Mouse (Mus musculus) midbrain, embryonic 14.5 days (tissue): ENCODE measurements around the gene 4930451I11Rik. TPM values are rescaled to one million over a fixed set of nuclear protein-coding genes. Genes with fewer than 3 reads are reported as not detected.
A peak's percentile ranks its signal among the peaks of the same experiment; 100 is the strongest.

Source experiments
- ATAC-seq: fragments of 200-750 bp; cut with Nextera tagmentation; 2 replicates; pipeline ENCODE4 v1.8.0; 2017; ENCODE audit warnings: moderate number of reproducible peaks, moderate library complexity; ENCODE audit not compliant: low FRiP score, low TSS enrichment
- DNase-seq: peaks from one replicate; pipeline ENCODE4 v3.0.0-alpha.2; 2015
- H3K27ac ChIP-seq: fragments of 300-500 bp; sonication (generic); replicated peaks from 2 replicates; pipeline ENCODE4 v1.5.1; 2014; ENCODE audit warnings: mild to moderate bottlenecking, low read depth, low read length, moderate library complexity
- H3K27me3 ChIP-seq: fragments of 300-500 bp; sonication (generic); 2 replicates; pipeline ENCODE4 v1.6.1; 2014; ENCODE audit warnings: low read length, control low read depth, mixed read lengths; ENCODE audit not compliant: control insufficient read depth, insufficient read depth
- H3K36me3 ChIP-seq: fragments of 300-500 bp; sonication (generic); 2 replicates; pipeline ENCODE4 v1.6.1; 2014; ENCODE audit warnings: low read length, control low read depth; ENCODE audit not compliant: control insufficient read depth, insufficient read depth
- H3K4me1 ChIP-seq: fragments of 300-500 bp; sonication (generic); 2 replicates; pipeline ENCODE4 v1.6.1; 2014; ENCODE audit warnings: mild to moderate bottlenecking, antibody characterized with exemption, low read length, control low read depth; ENCODE audit not compliant: control insufficient read depth, insufficient read depth
- H3K4me2 ChIP-seq: fragments of 300-500 bp; sonication (generic); 2 replicates; pipeline ENCODE4 v1.6.1; 2014; ENCODE audit warnings: mild to moderate bottlenecking, low read length, moderate library complexity
- H3K4me3 ChIP-seq: fragments of 300-500 bp; sonication (generic); replicated peaks from 2 replicates; pipeline ENCODE4 v1.5.1; 2014; ENCODE audit warnings: low read depth, low read length
- H3K9ac ChIP-seq: fragments of 300-500 bp; sonication (generic); replicated peaks from 2 replicates; pipeline ENCODE4 v1.6.1; 2014; ENCODE audit warnings: mild to moderate bottlenecking, low read length, moderate library complexity
- H3K9me3 ChIP-seq: fragments of 300-500 bp; sonication (generic); 2 replicates; pipeline ENCODE4 v1.6.1; 2016; ENCODE audit warnings: low read length, control low read depth, mixed read lengths; ENCODE audit not compliant: control insufficient read depth
- WGBS: fragments of 180-500 bp; shearing (Covaris S2); extraction: QIAGEN DNeasy Blood & Tissue Kit; methylation state at CpG from one replicate; pipeline ENCODE4 v1.1.7; 2014; 5-methylcytosine and 5-hydroxymethylcytosine counted together
- polyA plus RNA-seq: library from polyadenylated mRNA; unstranded; fragments of >200 nt; fragmentation: Nextera tagmentation; extraction: Ambion mirVana; gene quantifications from 2 replicates; pipeline ENCODE4 v1.2.1, GENCODE M21; 2014

Gene 4930451I11Rik
- polyA plus RNA-seq, 1 experiment from 2014 or later: not detected

- Histone ChIP-seq H3K27me3 (no peaks in the 10 kb centered on the region), H3K9ac (no peak overlapping the region), H3K36me3 (peaks cover 11% of the 10 kb centered on the region), H3K4me1 (peaks cover 24% of the 10 kb centered on the region), H3K4me3 (no peak overlapping the region), H3K4me2 (no peak overlapping the region), H3K27ac (no peak overlapping the region), H3K9me3 (no peaks in the 10 kb centered on the region)
- DNase-seq (no peak), ATAC-seq (no peak)
- WGBS: 97% methylated on average over 16 of the region's 16 CpGs
Measured at GRCm38 (mm10) chr7:126801057-126801422, 30.4 kb downstream of the 4930451I11Rik start.

GRCm38 (mm10) chr7:126800269-126801056 is 31.0 kb downstream of the 4930451I11Rik start:
- DNase-seq (no peak), ATAC-seq (no peak)
- Histone ChIP-seq H3K9me3 (no peaks in the 10 kb centered on the region), H3K4me1 (peaks cover 24% of the 10 kb centered on the region), H3K27ac (peak overlapping the region; percentile 96), H3K4me3 (peak overlapping the region; percentile 79), H3K36me3 (peaks cover 17% of the 10 kb centered on the region), H3K27me3 (no peaks in the 10 kb centered on the region), H3K4me2 (peak overlapping the region; percentile 84), H3K9ac (peak overlapping the region; percentile 72)
- WGBS: 53% methylated on average over 5 of the region's 5 CpGs

- H3K9me3 ChIP-seq: no peaks in the 10 kb centered on the region
- H3K27me3 ChIP-seq: no peaks in the 10 kb centered on the region
- peaks cover 24% of the 10 kb centered on the region for H3K36me3 ChIP-seq
- peaks cover 24% of the 10 kb centered on the region for H3K4me1 ChIP-seq
- DNase-seq (peak; percentile 93), ATAC-seq (peak; percentile 92)
- H3K4me2 ChIP-seq: peak overlapping the region; percentile 84
- 1% methylated on average over 37 of the region's 38 CpGs for WGBS
- H3K4me3 ChIP-seq: peak overlapping the region; percentile 79
- peak overlapping the region; percentile 96 for H3K27ac ChIP-seq
- H3K9ac ChIP-seq: peak overlapping the region; percentile 72
Measured at GRCm38 (mm10) chr7:126799468-126800268, 31.8 kb downstream of the 4930451I11Rik start.

GRCm38 (mm10) chr7:126799050-126799467 is 32.4 kb downstream of the 4930451I11Rik start:
- peak overlapping the region; percentile 96 for H3K27ac ChIP-seq
- H3K9ac ChIP-seq: peak overlapping the region; percentile 80
- peak overlapping the region; percentile 79 for H3K4me3 ChIP-seq
- peaks cover 29% of the 10 kb centered on the region for H3K36me3 ChIP-seq
- peak overlapping the region; percentile 84 for H3K4me2 ChIP-seq
- DNase-seq (peak; percentile 97), ATAC-seq (peak; percentile 94)
- H3K4me1 ChIP-seq: peaks cover 24% of the 10 kb centered on the region
- no peaks in the 10 kb centered on the region for H3K27me3 ChIP-seq
- under 1% methylated on average over 30 of the region's 36 CpGs for WGBS
- H3K9me3 ChIP-seq: no peaks in the 10 kb centered on the region

GRCm38 (mm10) chr7:126798127-126799049 is 33.1 kb downstream of the 4930451I11Rik start:
- Histone ChIP-seq H3K4me2 (peak overlapping the region; percentile 84), H3K36me3 (peaks cover 31% of the 10 kb centered on the region), H3K9ac (peak overlapping the region; percentile 80), H3K27me3 (no peaks in the 10 kb centered on the region), H3K4me3 (peak overlapping the region; percentile 79), H3K9me3 (no peaks in the 10 kb centered on the region), H3K27ac (peak overlapping the region; percentile 96), H3K4me1 (peaks cover 24% of the 10 kb centered on the region)
- ATAC-seq (no peak), DNase-seq (peak; percentile 22)
- WGBS: under 1% methylated on average over 40 of the region's 40 CpGs

GRCm38 (mm10) chr7:126797411-126798126 is 33.9 kb downstream of the 4930451I11Rik start, which contains the start of gene Fam57b:
Gene Fam57b, plus strand, starts transcription at chr7:126797668.
- no peak for ATAC-seq
- peak; percentile 20 for DNase-seq
- Histone ChIP-seq H3K27me3 (no peaks in the 10 kb centered on the region), H3K27ac (peak within 1 kb of the TSS; percentile 96), H3K4me3 (peak within 1 kb of the TSS; percentile 79), H3K4me2 (peak within 1 kb of the TSS; percentile 84), H3K9me3 (no peaks in the 10 kb centered on the region), H3K9ac (peak within 1 kb of the TSS; percentile 80), H3K36me3 (peaks cover 31% of the 10 kb centered on the region), H3K4me1 (peaks cover 31% of the 10 kb centered on the region)
- 21% methylated on average over 21 of the region's 21 CpGs for WGBS

- H3K36me3 ChIP-seq: peaks cover 31% of the 10 kb centered on the region
- H3K4me2 ChIP-seq: peak overlapping the region; percentile 84; the same call in 1 of the 2 replicates
- H3K27me3 ChIP-seq: no peaks in the 10 kb centered on the region
- peak; percentile 36 for DNase-seq
- WGBS: 79% methylated on average over 8 of the region's 8 CpGs
- H3K4me3 ChIP-seq: 0 out of 2 replicates have a peak overlapping the region, but pooled peaks have one; percentile 79
- ATAC-seq: no peak
- H3K27ac ChIP-seq: no peak overlapping the region
- H3K9ac ChIP-seq: peak overlapping the region; percentile 26; the same call in 1 of the 2 replicates
- H3K4me1 ChIP-seq: peaks cover 31% of the 10 kb centered on the region
- H3K9me3 ChIP-seq: no peaks in the 10 kb centered on the region
Measured at GRCm38 (mm10) chr7:126796350-126796932, 35.0 kb downstream of the 4930451I11Rik start.
